Comparison of ENCODE assay signal across 8 mouse cellular contexts in the genomic region with DNA sequence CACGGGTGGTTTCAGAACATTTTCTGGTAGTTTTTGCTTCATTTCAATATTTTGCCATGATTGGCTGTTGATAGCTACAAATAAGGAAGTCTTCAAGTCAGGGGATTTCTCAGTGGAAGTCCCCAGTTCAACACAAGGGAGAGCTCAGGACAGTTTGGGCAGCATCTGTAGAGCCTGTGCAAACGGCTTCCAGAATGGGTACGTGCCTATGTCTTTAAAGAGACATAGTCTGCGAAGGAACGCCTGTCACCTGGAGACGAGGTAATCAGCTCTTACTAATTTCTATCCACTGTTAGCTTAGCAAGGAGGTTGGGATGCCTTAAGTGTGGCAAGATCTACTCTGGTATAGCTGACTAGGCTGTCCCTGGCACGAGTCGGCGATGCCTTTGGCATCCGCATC. TPM values are rescaled to one million over a fixed set of nuclear protein-coding genes. Genes with fewer than 3 reads are reported as not detected.
DNase-seq lines count a peak whose midpoint lies in the region; ATAC-seq lines count a peak whose summit lies in the region.

Gene Tank (plus strand): TSS at position 153 of the 400 bp plus-strand sequence.

- intact Hi-C loops in heart, postnatal 25 days (cut with DNase I), result no loop called here

- H3K27ac ChIP-seq in forebrain, embryonic 12.5 days, result no peak within 1 kb of the TSS
- H3K27ac ChIP-seq in limb, embryonic 13.5 days, result no peak within 1 kb of the TSS

- no peak within 1 kb of the TSS for H3K4me3 ChIP-seq in forebrain, embryonic 12.5 days (replicated peaks)
- H3K4me3 ChIP-seq in limb, embryonic 13.5 days, result no peak within 1 kb of the TSS

- H3K4me1 ChIP-seq in forebrain, embryonic 12.5 days, result no peaks in the 10 kb centered on the region
- peaks cover 5% of the 10 kb centered on the region; the same call in 1 of the 2 replicates for H3K4me1 ChIP-seq in limb, embryonic 13.5 days

- ATAC-seq in forebrain, embryonic 12.5 days (ENCODE audit: low FRiP score), result no peak
- ATAC-seq in limb, embryonic 13.5 days (ENCODE audit: low FRiP score, low read depth), result no peak
- ATAC-seq in neutrophil, adult 5-6 weeks (ENCODE audit: extremely low read depth, insufficient number of reproducible peaks, low FRiP score, poor library complexity, severe bottlenecking), result peak; percentile 95

- 88% methylated on average over 10 of the region's 10 CpGs for WGBS in forebrain, embryonic 12.5 days
- 82% methylated on average over 10 of the region's 10 CpGs for WGBS in limb, embryonic 13.5 days

- no peak within 1 kb of the TSS for H3K9ac ChIP-seq in forebrain, embryonic 12.5 days
- H3K9ac ChIP-seq in limb, embryonic 13.5 days, result no peak within 1 kb of the TSS

- no peak for DNase-seq in urinary bladder, adult 2 months (ENCODE audit: low spot score)
- DNase-seq in urinary bladder, postnatal 10 days (ENCODE audit: low spot score), result no peak
- no peak for DNase-seq in heart, postnatal 25 days (ENCODE audit: low spot score)
- no peak for DNase-seq in thymus, postnatal 10 days (ENCODE audit: low spot score in 2 of 2)
- DNase-seq in cerebellum, adult 18-20 months, result no peak

- no peak within 1 kb of the TSS for H3K4me2 ChIP-seq in forebrain, embryonic 12.5 days
- no peak within 1 kb of the TSS for H3K4me2 ChIP-seq in limb, embryonic 13.5 days (replicated peaks)

- no peaks in the 10 kb centered on the region for H3K9me3 ChIP-seq in forebrain, embryonic 12.5 days
- no peaks in the 10 kb centered on the region for H3K9me3 ChIP-seq in limb, embryonic 13.5 days

- no peaks in the 10 kb centered on the region for H3K36me3 ChIP-seq in forebrain, embryonic 12.5 days (replicated peaks)
- no peaks in the 10 kb centered on the region for H3K36me3 ChIP-seq in limb, embryonic 13.5 days

- H3K27me3 ChIP-seq in forebrain, embryonic 12.5 days, result no peaks in the 10 kb centered on the region
- H3K27me3 ChIP-seq in limb, embryonic 13.5 days, result no peaks in the 10 kb centered on the region

RNA-seq across cellular contexts. Expression of gene Tank, which starts in this region (rescaled TPM):
- 30.7 and 40.8 TPM in 2 replicates for polyA plus RNA-seq in urinary bladder, adult 2 months (2012; rRNA removed)
- 27.9 and 31.0 TPM in 2 replicates for polyA plus RNA-seq in forebrain, embryonic 12.5 days (2016; fragmentation: Nextera tagmentation; extraction: Ambion mirVana)
- total RNA-seq in heart, postnatal 25 days (2021), result 10 to 100 TPM; 17.6 to 20.9 TPM
- 28.4 and 30.3 TPM in 2 replicates for polyA plus RNA-seq in limb, embryonic 13.5 days (2015; fragmentation: Nextera tagmentation; extraction: Ambion mirVana)
- total RNA-seq in neutrophil, adult 5-6 weeks (2017), result 101 and 104 TPM in 2 replicates
